Mouse (Mus musculus) neural tube, embryonic 12.5 days (tissue): ENCODE results near the gene Ubxn10. TPM values are rescaled to one million over a fixed set of nuclear protein-coding genes. Genes with fewer than 3 reads are reported as not detected.
A peak's percentile ranks its signal among the peaks of the same experiment; 100 is the strongest.

ENCODE experiments used
- ATAC-seq: fragments of 200-750 bp; cut with Nextera tagmentation; 2 replicates; pipeline ENCODE4 v1.8.0; 2017; ENCODE audit warnings: low read depth, mild to moderate bottlenecking, moderate TSS enrichment, moderate library complexity; ENCODE audit not compliant: low FRiP score
- H3K27ac ChIP-seq: fragments of 300-500 bp; sonication (generic); 2 replicates; pipeline ENCODE4 v1.5.1; 2016
- H3K27me3 ChIP-seq: fragments of 300-500 bp; sonication (generic); replicated peaks from 2 replicates; pipeline ENCODE4 v1.6.1; 2016; ENCODE audit warnings: mild to moderate bottlenecking
- H3K36me3 ChIP-seq: fragments of 300-500 bp; sonication (generic); 2 replicates; pipeline ENCODE4 v1.6.1; 2016; ENCODE audit warnings: mild to moderate bottlenecking
- H3K4me1 ChIP-seq: fragments of 300-500 bp; sonication (generic); 2 replicates; pipeline ENCODE4 v1.6.1; 2016
- H3K4me2 ChIP-seq: fragments of 300-500 bp; sonication (generic); replicated peaks from 2 replicates; pipeline ENCODE4 v1.6.1; 2016; ENCODE audit warnings: mild to moderate bottlenecking
- H3K4me3 ChIP-seq: fragments of 300-500 bp; sonication (generic); 2 replicates; pipeline ENCODE4 v1.5.1; 2016
- H3K9ac ChIP-seq: fragments of 300-500 bp; sonication (generic); 2 replicates; pipeline ENCODE4 v1.6.1; 2016; ENCODE audit warnings: mild to moderate bottlenecking
- H3K9me3 ChIP-seq: fragments of 300-500 bp; sonication (generic); 2 replicates; pipeline ENCODE4 v1.6.1; 2016; ENCODE audit warnings: mild to moderate bottlenecking
- whole genome bisulfite sequencing: fragments of 180-500 bp; shearing (Covaris S2); methylation state at CpG from one replicate; pipeline ENCODE4 v1.1.7; 2016; 5-methylcytosine and 5-hydroxymethylcytosine counted together
- polyA plus RNA-seq: library from polyadenylated mRNA; unstranded; fragments of >200 nt; fragmentation: Nextera tagmentation; extraction: Ambion mirVana; gene quantifications from 2 replicates; pipeline ENCODE4 v1.2.1, GENCODE M21; 2016

Ubxn10 gene
- polyA plus RNA-seq = 1.0 and 1.7 TPM in 2 replicates

DNA sequence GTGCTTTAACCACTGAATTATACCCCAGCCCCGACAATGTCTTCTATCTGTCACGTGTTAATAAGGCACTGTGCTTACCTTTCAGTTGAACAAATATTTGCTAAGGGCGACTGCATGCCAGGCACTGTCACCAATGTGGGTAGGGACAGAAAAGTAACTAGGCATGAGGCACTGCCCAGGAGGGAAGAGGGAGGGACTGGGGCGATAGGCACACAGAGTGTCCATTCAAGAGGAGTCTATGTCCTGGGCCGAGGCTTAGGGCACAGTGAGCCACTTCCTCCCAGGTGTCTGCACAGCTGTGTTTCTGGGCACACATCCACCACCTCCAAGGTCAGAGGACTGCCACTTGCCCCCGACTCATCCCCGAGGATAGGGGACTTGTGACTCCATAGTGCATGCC is at the start of gene Ubxn10:
Gene Ubxn10 (minus strand): TSS at position 137 of the 400 bp plus-strand sequence.
- Histone ChIP-seq H3K27ac (no peak within 1 kb of the TSS), H3K9ac (no peak within 1 kb of the TSS)
- 76% methylated on average over 7 of the region's 7 CpGs for WGBS

DNA sequence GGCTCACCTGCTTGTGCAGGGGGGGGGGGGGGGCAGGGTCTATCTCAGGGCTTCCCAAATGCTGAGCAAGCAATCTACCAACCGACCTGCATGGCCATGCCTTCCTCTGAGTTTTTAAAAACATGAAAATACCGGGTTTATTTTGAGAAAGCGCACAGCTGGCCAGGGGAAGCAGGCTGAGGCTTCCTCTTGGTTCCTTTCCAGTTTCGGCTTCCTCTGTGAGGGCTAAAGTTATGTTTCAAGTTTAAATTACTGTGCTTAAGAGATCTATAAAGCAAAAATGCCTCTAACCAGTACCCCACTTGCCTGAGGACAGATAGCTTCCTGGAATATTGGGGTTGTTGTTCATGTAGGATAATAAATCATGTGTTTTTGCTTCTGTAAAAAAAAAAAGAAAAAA is 49.2 kb upstream of the Ubxn10 start:
- Histone ChIP-seq H3K9ac (no peak overlapping the region), H3K27ac (no peak overlapping the region), H3K36me3 (no peaks in the 10 kb centered on the region), H3K4me3 (no peak overlapping the region), H3K27me3 (no peaks in the 10 kb centered on the region; the same call in 1 of the 2 replicates), H3K9me3 (no peaks in the 10 kb centered on the region), H3K4me2 (no peak overlapping the region), H3K4me1 (no peaks in the 10 kb centered on the region)
- WGBS = 70% methylated on average over 4 of the region's 4 CpGs
- ATAC-seq = no peak

More for the DNA sequence above, at the start of gene Ubxn10:
- H3K4me3 ChIP-seq = no peak within 1 kb of the TSS
- peaks cover 20% of the 10 kb centered on the region for H3K4me1 ChIP-seq
- H3K4me2 ChIP-seq = no peak within 1 kb of the TSS
- H3K36me3 ChIP-seq = no peaks in the 10 kb centered on the region
- ATAC-seq = no peak
- H3K9me3 ChIP-seq = no peaks in the 10 kb centered on the region
- no peaks in the 10 kb centered on the region for H3K27me3 ChIP-seq

DNA sequence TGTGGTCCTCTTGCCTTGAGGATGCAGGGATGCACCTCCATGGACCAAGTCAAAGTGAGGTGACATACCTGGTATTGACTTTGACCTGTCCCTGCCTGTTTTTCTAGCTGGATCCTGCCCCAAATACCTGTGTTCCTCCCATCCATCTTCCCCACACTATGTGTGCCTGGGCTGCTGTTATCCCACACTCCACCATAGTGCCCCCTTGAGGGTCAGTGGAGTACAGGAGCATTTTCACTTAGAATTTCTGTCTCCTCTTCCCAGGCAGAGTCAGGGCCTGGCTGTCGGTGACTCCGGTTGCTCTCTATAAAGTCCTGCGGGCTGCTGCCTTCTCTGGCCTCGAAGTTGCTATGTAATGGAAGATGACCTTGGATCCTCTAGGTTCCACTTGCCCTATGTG is 48.8 kb upstream of the Ubxn10 start:
- 62% methylated on average over 4 of the region's 4 CpGs for WGBS
- ATAC-seq = no peak
- Histone ChIP-seq H3K9ac (no peak overlapping the region), H3K4me3 (no peak overlapping the region), H3K9me3 (no peaks in the 10 kb centered on the region), H3K27me3 (no peaks in the 10 kb centered on the region; the same call in 1 of the 2 replicates), H3K4me1 (no peaks in the 10 kb centered on the region), H3K27ac (no peak overlapping the region), H3K36me3 (no peaks in the 10 kb centered on the region), H3K4me2 (no peak overlapping the region)

DNA sequence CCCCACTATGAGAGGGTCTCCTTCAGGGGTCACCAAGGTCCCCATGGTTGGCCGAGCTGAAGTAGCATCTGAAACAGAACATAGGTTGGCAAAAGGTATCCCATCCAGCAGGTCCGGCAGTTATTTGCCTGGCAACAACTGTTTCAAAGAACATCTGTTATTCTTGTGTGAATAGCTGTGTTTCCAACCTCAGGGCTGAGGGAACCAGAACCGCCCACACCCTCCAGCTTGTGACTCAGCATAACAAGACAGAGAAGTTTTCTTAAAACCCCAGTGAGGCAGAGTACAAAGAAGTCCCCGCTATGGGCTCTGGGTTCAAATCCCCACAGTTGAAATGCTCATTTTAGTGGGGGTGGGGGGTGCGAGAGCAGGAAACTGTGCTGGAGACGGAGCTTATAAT is 45.1 kb upstream of the Ubxn10 start:
- no peak for ATAC-seq
- no peak overlapping the region for H3K27ac ChIP-seq

DNA sequence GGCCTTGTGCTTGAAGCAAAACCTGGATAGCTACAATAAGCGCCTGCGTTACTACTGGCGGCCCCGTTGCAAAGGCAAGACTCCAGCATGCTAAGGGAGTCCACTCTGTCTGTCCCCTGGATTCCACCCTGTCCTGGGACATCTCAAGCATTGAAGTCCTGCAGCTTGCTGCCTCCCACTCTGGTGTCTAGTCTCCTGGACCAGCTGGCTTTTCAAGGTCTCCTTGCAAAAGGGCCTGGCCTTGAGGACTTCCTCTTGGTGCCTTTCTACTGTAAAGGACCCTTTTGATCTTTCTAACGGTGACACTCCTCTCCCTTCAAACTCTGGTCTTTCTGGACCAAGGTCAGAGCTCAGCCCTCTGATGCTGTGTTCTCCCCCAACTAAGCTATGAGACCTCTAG is 43.3 kb upstream of the Ubxn10 start:
- Histone ChIP-seq H3K9ac (no peak overlapping the region), H3K27ac (no peak overlapping the region), H3K9me3 (no peaks in the 10 kb centered on the region), H3K4me3 (no peak overlapping the region), H3K4me2 (no peak overlapping the region), H3K4me1 (no peaks in the 10 kb centered on the region; the same call in 1 of the 2 replicates), H3K36me3 (no peaks in the 10 kb centered on the region), H3K27me3 (no peaks in the 10 kb centered on the region)
- no peak for ATAC-seq
- 89% methylated on average over 5 of the region's 5 CpGs for WGBS

More for the DNA sequence above, 45.1 kb upstream of the Ubxn10 start:
- WGBS = 77% methylated on average over 6 of the region's 6 CpGs
- no peak overlapping the region for H3K9ac ChIP-seq
- no peaks in the 10 kb centered on the region for H3K9me3 ChIP-seq
- no peaks in the 10 kb centered on the region; the same call in 1 of the 2 replicates for H3K4me1 ChIP-seq
- no peaks in the 10 kb centered on the region for H3K27me3 ChIP-seq
- no peaks in the 10 kb centered on the region for H3K36me3 ChIP-seq
- H3K4me2 ChIP-seq = no peak overlapping the region
- H3K4me3 ChIP-seq = no peak overlapping the region

DNA sequence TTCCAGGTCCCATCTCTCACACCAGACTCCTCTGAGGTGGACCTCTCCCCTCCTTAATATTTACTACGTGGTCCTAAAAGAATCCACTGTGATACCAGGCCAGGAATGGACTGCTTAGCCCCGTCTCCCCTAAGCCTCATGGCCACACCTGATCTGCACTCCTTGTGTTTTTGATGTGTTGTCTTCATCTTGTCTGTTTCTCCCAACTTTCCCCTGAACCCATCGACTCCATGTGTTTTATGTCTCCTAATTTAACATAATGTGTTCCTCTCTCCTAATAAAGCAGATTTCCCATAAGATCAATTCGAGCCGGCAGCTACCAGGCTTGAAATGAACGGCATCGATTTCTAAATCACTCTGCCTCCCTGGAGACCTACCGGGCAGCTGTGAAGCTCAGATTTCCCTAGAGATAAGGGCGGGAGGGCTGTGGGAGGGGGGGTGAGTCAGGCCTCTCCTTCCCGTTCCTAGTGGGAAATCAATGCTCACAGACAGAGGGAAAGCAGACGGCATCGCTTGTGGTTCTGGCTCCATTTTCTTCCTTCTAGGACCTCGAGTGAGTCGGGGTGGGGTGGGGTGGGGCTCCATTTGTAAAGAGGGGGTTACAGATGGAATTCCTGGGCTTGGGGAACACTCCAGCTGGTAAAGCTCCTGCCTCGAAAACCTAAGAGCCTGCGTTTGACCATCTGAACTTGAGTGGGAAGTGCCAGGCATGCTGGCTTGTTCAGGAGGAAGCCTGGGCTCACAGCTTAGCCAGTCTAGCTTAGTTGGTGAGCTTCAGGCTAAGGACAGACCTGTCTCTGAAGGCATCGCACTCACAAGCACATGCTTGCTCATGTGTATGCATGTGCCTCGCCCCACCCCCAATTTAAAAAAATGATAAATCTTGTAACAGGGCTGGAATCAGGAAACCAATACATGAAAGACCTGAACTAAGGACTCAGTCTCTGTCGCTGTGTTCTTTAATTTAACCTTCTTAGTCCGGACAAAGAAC is 40.7 kb upstream of the Ubxn10 start:
- H3K9ac ChIP-seq = no peak overlapping the region
- H3K4me2 ChIP-seq = 0 out of 2 replicates have a peak overlapping the region, but pooled peaks have one; percentile 3
- 0 out of 2 replicates have a peak, but pooled peaks have one; percentile 21 for ATAC-seq
- H3K27me3 ChIP-seq = no peaks in the 10 kb centered on the region
- peak overlapping the region; percentile 54; the same call in 1 of the 2 replicates for H3K27ac ChIP-seq
- H3K4me1 ChIP-seq = no peaks in the 10 kb centered on the region; the same call in 1 of the 2 replicates
- no peaks in the 10 kb centered on the region for H3K9me3 ChIP-seq
- no peak overlapping the region for H3K4me3 ChIP-seq
- no peaks in the 10 kb centered on the region for H3K36me3 ChIP-seq
- WGBS = 56% methylated on average over 20 of the region's 20 CpGs

DNA sequence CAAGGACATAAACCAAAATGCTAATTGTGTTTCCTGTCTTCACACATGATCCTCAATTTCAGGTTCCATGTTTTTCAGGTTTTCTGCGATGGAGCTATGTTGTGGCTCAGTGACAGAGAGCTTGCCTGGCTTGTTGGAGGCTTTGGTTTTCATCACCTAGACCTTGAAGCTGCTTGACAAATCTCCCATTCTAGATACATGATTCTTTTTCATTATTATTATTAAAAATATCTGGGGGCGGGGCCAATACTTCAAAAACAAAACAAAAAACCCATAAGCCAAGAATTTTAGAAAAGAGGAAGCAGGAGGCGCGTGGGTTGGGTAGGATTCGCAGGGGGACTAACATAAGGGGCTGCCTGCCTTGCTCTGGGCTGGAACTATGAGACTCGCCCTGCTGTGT is 38.5 kb upstream of the Ubxn10 start, which contains the start of gene Pla2g2d:
Gene Pla2g2d (plus strand): TSS at position 301 of the 400 bp plus-strand sequence.
- Histone ChIP-seq H3K9ac (no peak within 1 kb of the TSS), H3K9me3 (no peaks in the 10 kb centered on the region), H3K27me3 (no peaks in the 10 kb centered on the region), H3K4me3 (no peak within 1 kb of the TSS), H3K27ac (no peak within 1 kb of the TSS), H3K4me2 (no peak within 1 kb of the TSS), H3K36me3 (no peaks in the 10 kb centered on the region), H3K4me1 (no peaks in the 10 kb centered on the region; the same call in 1 of the 2 replicates)
- no peak for ATAC-seq
- 86% methylated on average over 6 of the region's 6 CpGs for WGBS

DNA sequence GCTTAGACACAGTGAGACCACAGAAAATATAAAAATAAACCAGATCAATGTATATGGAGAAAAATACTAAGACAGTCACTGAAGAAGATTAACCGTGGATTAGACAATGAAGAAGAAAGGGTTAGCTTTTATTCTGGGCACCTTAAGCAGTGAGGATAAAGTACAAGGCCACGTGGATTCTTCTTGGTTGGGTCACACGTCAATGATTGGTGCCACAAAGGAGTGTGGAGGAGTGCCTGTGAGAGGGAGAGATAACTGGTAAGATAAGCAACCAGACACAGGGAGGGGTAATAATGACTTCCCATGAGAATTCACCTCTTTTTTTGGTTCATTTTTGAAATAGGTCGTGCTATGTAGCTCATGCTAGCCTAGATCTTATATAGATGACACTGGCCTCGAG is 35.4 kb upstream of the Ubxn10 start:
- no peaks in the 10 kb centered on the region; the same call in 1 of the 2 replicates for H3K4me1 ChIP-seq
- no peaks in the 10 kb centered on the region for H3K36me3 ChIP-seq
- no peak overlapping the region for H3K9ac ChIP-seq
- H3K9me3 ChIP-seq = no peaks in the 10 kb centered on the region
- H3K4me2 ChIP-seq = no peak overlapping the region
- WGBS = 88% methylated on average over 5 of the region's 5 CpGs
- no peaks in the 10 kb centered on the region; the same call in 1 of the 2 replicates for H3K27me3 ChIP-seq
- no peak overlapping the region for H3K4me3 ChIP-seq
- ATAC-seq = no peak
- no peak overlapping the region for H3K27ac ChIP-seq

DNA sequence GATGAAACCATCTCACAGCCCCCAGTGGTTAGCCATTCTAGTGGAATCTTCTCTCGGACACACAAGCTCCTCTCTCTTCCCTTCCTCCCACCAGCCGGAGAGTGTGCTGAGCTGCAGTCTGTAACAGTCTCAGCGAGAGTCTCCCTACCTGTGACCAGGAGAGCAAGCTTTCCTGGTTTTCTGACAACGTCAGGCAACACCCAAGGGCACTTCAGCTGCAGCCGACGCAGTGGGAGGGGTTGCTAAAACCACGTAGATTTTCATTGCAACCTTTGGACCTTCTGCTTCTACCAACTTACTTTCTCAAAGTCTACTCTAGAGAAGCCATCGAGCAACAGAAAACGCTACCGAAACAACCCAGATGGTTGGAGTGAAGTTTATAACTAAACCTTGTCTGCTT is 35.0 kb upstream of the Ubxn10 start:
- no peak overlapping the region for H3K9ac ChIP-seq
- ATAC-seq = no peak
- H3K27ac ChIP-seq = no peak overlapping the region
- no peaks in the 10 kb centered on the region; the same call in 1 of the 2 replicates for H3K27me3 ChIP-seq
- H3K4me1 ChIP-seq = no peaks in the 10 kb centered on the region
- WGBS = 88% methylated on average over 10 of the region's 10 CpGs
- H3K9me3 ChIP-seq = no peaks in the 10 kb centered on the region
- H3K36me3 ChIP-seq = no peaks in the 10 kb centered on the region
- H3K4me3 ChIP-seq = no peak overlapping the region
- no peak overlapping the region for H3K4me2 ChIP-seq

DNA sequence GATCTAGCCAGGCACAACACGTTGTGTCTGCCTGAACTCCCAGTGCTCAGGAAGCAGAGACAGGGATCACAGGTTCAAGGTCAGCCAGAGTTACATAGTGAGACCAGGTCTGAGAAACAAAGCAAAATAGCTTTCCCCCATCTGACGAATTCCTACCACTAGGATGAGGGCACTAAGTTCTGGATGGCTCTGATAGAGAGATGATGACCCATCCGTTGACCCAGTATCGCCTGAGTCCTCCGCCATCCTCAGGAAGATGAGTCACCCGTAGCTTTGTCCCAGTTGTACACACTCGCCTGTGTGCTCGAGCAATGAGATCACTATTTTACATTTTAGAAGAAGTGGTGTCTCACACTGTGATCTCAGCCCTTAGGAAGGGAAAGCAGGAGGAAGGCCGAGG is 25.3 kb upstream of the Ubxn10 start:
- no peaks in the 10 kb centered on the region for H3K9me3 ChIP-seq
- no peak overlapping the region for H3K9ac ChIP-seq
- 82% methylated on average over 9 of the region's 9 CpGs for WGBS
- no peak for ATAC-seq
- H3K4me1 ChIP-seq = peaks cover 1% of the 10 kb centered on the region; the same call in 1 of the 2 replicates
- H3K4me2 ChIP-seq = no peak overlapping the region
- no peaks in the 10 kb centered on the region for H3K36me3 ChIP-seq
- no peak overlapping the region for H3K4me3 ChIP-seq
- no peak overlapping the region for H3K27ac ChIP-seq
- no peaks in the 10 kb centered on the region; the same call in 1 of the 2 replicates for H3K27me3 ChIP-seq

DNA sequence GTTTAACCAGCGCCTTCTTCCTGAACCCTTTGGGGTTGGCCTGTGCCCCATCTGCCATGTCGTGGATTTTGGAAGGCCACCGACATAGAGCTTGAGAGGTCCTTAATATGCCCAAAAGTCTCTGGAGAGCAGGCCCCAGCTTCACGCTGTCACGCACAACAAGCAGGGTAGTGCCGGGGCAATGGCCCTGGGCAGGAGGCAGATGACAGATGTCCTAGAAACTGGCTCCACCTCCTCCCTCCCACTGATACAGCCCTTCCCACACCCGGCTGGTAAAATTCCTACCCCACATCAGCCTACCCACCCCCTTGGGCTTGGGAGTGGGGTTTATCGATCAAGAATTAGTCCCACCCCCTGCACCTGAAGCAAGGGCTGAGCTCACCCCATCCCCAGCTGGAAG is 20.4 kb upstream of the Ubxn10 start, which contains the start of gene Pla2g2f:
Gene Pla2g2f (minus strand): TSS at position 211 of the 400 bp plus-strand sequence.
- no peaks in the 10 kb centered on the region for H3K27me3 ChIP-seq
- H3K4me2 ChIP-seq = no peak within 1 kb of the TSS
- no peak within 1 kb of the TSS for H3K4me3 ChIP-seq
- no peaks in the 10 kb centered on the region for H3K36me3 ChIP-seq
- H3K9ac ChIP-seq = no peak within 1 kb of the TSS
- ATAC-seq = no peak
- H3K27ac ChIP-seq = no peak within 1 kb of the TSS
- H3K9me3 ChIP-seq = no peaks in the 10 kb centered on the region
- peaks cover 12% of the 10 kb centered on the region for H3K4me1 ChIP-seq
- WGBS = 74% methylated on average over 8 of the region's 8 CpGs

DNA sequence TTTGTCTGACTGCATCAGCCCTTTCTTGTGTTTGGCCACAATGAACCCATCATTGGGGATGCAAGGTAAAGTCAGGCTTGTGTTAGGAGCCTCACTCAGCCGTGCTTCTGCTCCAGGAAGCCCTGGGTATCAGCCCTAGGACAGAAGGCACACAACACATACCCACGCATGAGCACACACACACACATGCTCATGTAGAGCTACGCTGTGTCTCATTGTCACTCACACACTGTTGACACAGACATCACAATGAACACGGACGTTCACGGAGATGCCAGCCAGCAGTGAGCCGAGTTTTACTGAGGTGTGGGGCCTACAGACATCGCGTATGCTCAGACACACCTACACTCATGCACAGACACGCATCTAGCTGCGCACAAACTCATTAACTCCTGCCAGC is 19.0 kb upstream of the Ubxn10 start:
- Histone ChIP-seq H3K27me3 (no peaks in the 10 kb centered on the region), H3K9ac (no peak overlapping the region), H3K36me3 (no peaks in the 10 kb centered on the region), H3K9me3 (no peaks in the 10 kb centered on the region), H3K4me2 (no peak overlapping the region), H3K4me1 (peaks cover 12% of the 10 kb centered on the region), H3K4me3 (no peak overlapping the region), H3K27ac (no peak overlapping the region)
- WGBS = 86% methylated on average over 11 of the region's 11 CpGs
- ATAC-seq = no peak
